Mouse (Mus musculus) hindbrain, embryonic 11.5 days (tissue): ENCODE data around the gene Il27ra. TPM values are rescaled to one million over a fixed set of nuclear protein-coding genes. Genes with fewer than 3 reads are reported as not detected.

Experiments used
- ATAC-seq: fragments of 200-750 bp; cut with Nextera tagmentation; 2 replicates; pipeline ENCODE4 v1.8.0; 2017; ENCODE audit warnings: mild to moderate bottlenecking, moderate TSS enrichment, moderate library complexity; ENCODE audit not compliant: low FRiP score
- DNase-seq: peaks from one replicate; pipeline ENCODE4 v3.0.0-alpha.2; 2015; ENCODE audit warnings: low spot score
- H3K27ac ChIP-seq: fragments of 300-500 bp; sonication (generic); 2 replicates; pipeline ENCODE4 v1.5.1; 2014; ENCODE audit warnings: mild to moderate bottlenecking, low read depth, low read length
- H3K27me3 ChIP-seq: fragments of 300-500 bp; sonication (generic); 2 replicates; pipeline ENCODE4 v1.6.1; 2014; ENCODE audit warnings: mild to moderate bottlenecking, low read length, moderate library complexity, mixed read lengths; ENCODE audit not compliant: control insufficient read depth, insufficient read depth
- H3K36me3 ChIP-seq: fragments of 300-500 bp; sonication (generic); 2 replicates; pipeline ENCODE4 v1.6.1; 2014; ENCODE audit warnings: mild to moderate bottlenecking, low read length, moderate library complexity, mixed read lengths; ENCODE audit not compliant: control insufficient read depth, insufficient read depth
- H3K4me1 ChIP-seq: fragments of 300-500 bp; sonication (generic); replicated peaks from 2 replicates; pipeline ENCODE4 v1.6.1; 2014; ENCODE audit warnings: low read length, mixed read lengths; ENCODE audit not compliant: control insufficient read depth, insufficient read depth
- H3K4me2 ChIP-seq: fragments of 300-500 bp; sonication (generic); replicated peaks from 2 replicates; pipeline ENCODE4 v1.6.1; 2014; ENCODE audit warnings: mild to moderate bottlenecking, low read depth, low read length
- H3K4me3 ChIP-seq: fragments of 300-500 bp; sonication (generic); 2 replicates; pipeline ENCODE4 v1.5.1; 2014; ENCODE audit warnings: low read depth, low read length
- H3K9ac ChIP-seq: fragments of 300-500 bp; sonication (generic); 2 replicates; pipeline ENCODE4 v1.6.1; 2014; ENCODE audit warnings: low read depth, low read length
- H3K9me3 ChIP-seq: fragments of 300-500 bp; sonication (generic); 2 replicates; pipeline ENCODE4 v1.6.1; 2016; ENCODE audit warnings: low read length; ENCODE audit not compliant: control insufficient read depth
- WGBS: fragments of 180-500 bp; shearing (Covaris S2); extraction: QIAGEN DNeasy Blood & Tissue Kit; methylation state at CpG from one replicate; pipeline ENCODE4 v1.1.7; 2014; 5-methylcytosine and 5-hydroxymethylcytosine counted together
- polyA plus RNA-seq: library from polyadenylated mRNA; unstranded; fragments of >200 nt; fragmentation: Nextera tagmentation; extraction: Ambion mirVana; gene quantifications from 2 replicates; pipeline ENCODE4 v1.2.1, GENCODE M21; 2014

The Il27ra gene
- not detected in 2 replicates for polyA plus RNA-seq

DNA sequence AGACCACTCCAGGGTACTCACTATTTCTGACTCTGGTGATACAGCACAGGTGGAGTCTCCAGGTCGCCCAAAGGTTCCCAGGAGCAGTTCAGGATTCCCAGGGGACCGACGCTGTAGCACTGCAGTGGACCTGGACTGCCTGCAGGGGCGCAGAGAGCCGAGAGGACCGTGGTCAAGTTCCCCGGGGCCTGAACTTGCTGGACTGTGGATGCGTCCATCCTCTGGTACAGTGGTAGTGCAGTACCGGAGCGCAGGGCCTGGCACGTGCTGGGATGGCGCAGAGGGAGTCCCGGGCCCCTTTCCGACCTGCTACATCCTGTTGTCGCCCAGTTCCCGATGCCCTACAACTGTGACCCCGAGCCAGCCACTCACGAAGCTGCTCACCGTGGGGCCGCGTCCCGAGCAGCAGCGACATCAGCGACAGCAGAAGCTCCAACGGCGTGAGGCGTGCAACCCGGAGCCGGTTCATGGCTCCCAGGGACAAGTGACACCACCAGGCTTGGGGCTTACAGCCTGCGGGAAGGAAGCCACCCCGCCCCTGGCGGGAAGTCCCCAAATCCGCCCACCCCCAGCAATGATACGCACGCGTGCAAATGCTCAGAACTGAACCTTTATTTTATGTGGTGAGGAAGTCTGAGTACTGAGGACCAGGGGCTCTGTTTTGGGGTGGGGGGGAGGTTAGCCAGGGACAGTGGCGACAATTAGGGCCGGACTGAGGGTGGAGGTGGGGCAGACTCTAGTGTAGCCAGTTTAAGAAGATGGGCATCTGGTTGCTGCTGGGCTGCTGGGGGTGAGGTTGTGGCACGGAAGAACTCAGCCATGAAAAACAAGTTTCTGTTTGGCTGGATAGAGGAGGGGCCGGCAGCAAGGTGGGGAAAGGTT is at the start of gene Il27ra:
Il27ra (minus strand) TSS at position 524 of the 882 bp plus-strand sequence.
- no peak within 1 kb of the TSS for H3K27ac ChIP-seq
- peak; percentile 77 for DNase-seq
- H3K36me3 ChIP-seq = no peaks in the 10 kb centered on the region
- H3K4me3 ChIP-seq = peak within 1 kb of the TSS; percentile 21
- peaks cover 44% of the 10 kb centered on the region for H3K27me3 ChIP-seq
- H3K4me1 ChIP-seq = peaks cover 3% of the 10 kb centered on the region; the same call in 1 of the 2 replicates
- no peaks in the 10 kb centered on the region for H3K9me3 ChIP-seq
- peak; percentile 64 for ATAC-seq
- WGBS = 5% methylated on average over 40 of the region's 40 CpGs
- H3K4me2 ChIP-seq = peak within 1 kb of the TSS; percentile 54
- peak within 1 kb of the TSS; percentile 5; the same call in 1 of the 2 replicates for H3K9ac ChIP-seq

DNA sequence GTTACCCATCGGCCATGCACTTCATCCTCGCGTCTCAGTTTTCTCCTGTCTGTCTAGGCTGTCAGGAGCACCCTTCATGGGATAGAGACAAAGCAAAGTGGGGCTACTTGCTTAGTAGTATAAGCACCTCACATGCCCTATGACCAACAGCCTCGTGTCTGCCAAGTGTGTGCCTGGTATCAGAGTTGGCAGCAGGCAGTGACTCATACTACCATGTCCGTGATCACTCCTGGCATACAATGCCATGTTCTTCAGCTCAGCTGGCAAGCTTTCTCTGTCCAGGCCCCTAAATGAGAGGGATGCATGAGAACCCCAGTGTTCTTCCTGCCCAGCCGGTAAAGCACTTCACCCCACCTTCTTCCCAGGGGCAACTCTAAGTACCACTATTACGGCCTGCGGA is 48.2 kb upstream of the Il27ra start:
- Histone ChIP-seq H3K27me3 (no peaks in the 10 kb centered on the region), H3K4me1 (no peaks in the 10 kb centered on the region), H3K36me3 (peaks cover 12% of the 10 kb centered on the region; the same call in 1 of the 2 replicates), H3K9ac (no peak overlapping the region), H3K4me2 (no peak overlapping the region), H3K4me3 (no peak overlapping the region), H3K27ac (no peak overlapping the region), H3K9me3 (no peaks in the 10 kb centered on the region)
- ATAC-seq (no peak), DNase-seq (no peak)
- WGBS = 95% methylated on average over 8 of the region's 8 CpGs

DNA sequence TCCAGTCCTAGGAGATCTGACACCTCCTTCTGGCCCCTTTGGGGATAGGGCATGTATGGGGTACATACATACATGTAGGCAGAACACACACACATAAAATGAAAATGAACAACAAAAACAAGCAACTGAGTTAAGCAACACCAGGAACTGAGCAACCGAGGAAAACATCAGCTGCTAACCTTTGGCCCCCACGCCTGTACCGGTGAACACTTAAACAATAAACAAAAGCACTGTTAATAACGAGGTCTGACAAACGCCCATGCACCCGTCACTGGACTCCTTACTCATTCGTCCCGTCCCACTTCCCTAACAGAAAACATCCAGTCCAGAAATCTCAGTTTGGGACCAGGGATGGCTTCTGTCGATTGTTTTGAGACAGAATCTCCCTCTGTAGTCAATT is 46.9 kb upstream of the Il27ra start:
- H3K4me2 ChIP-seq = no peak overlapping the region
- DNase-seq = no peak
- peaks cover 7% of the 10 kb centered on the region; the same call in 1 of the 2 replicates for H3K36me3 ChIP-seq
- no peak overlapping the region for H3K9ac ChIP-seq
- H3K27me3 ChIP-seq = no peaks in the 10 kb centered on the region
- H3K4me3 ChIP-seq = no peak overlapping the region
- H3K27ac ChIP-seq = no peak overlapping the region
- 89% methylated on average over 9 of the region's 9 CpGs for WGBS
- H3K9me3 ChIP-seq = no peaks in the 10 kb centered on the region
- no peak for ATAC-seq
- peaks cover 3% of the 10 kb centered on the region; the same call in 1 of the 2 replicates for H3K4me1 ChIP-seq

DNA sequence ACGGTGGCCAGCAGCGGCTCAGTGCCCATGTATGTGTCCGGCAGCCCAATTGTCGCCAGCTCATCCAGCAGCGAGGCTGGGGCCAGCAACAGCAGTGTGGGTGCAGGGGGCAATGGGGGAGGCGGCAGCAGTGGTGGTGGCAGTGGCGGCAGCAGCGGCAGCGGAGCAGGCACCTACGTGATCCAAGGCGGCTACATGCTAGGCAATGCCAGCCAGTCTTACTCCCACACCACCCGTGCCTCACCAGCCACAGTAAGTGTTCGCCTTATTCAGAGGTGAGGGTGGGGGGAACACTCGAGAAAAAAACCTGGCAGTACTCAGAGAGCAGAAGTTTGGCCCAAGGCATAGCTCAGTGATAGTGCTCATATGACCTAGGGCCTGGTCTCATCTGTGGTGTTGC is 45.4 kb upstream of the Il27ra start:
- H3K4me3 ChIP-seq = no peak overlapping the region
- ATAC-seq (no peak), DNase-seq (no peak)
- no peaks in the 10 kb centered on the region for H3K9me3 ChIP-seq
- peaks cover 4% of the 10 kb centered on the region; the same call in 1 of the 2 replicates for H3K36me3 ChIP-seq
- no peak overlapping the region for H3K4me2 ChIP-seq
- H3K27ac ChIP-seq = no peak overlapping the region
- 96% methylated on average over 14 of the region's 14 CpGs for WGBS
- peaks cover 3% of the 10 kb centered on the region; the same call in 1 of the 2 replicates for H3K4me1 ChIP-seq
- H3K9ac ChIP-seq = no peak overlapping the region
- H3K27me3 ChIP-seq = no peaks in the 10 kb centered on the region

DNA sequence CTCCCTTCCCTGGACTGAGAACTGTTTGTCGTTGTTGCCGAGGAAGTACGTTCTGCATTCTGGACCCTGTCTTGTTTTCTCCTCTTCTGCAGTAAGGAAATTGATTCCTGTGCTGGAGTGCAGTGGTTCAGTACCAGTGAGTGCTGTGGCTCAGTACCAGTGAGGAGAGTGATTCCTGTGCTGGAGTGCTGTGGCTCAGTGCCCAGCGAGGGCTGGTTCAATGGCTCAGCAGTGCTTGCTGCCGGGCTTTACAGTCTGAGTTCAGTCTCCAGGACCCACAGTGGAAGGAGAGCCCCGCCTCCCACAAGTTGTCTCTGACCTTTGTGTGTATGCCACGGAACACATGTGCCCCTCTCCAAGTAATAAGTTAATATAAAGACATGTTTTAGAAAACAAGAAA is 44.8 kb upstream of the Il27ra start:
- H3K4me2 ChIP-seq = no peak overlapping the region
- ATAC-seq (no peak), DNase-seq (no peak)
- H3K36me3 ChIP-seq = 0 out of 2 replicates have a peak, but pooled peaks cover 2% of the 10 kb centered on the region
- H3K9me3 ChIP-seq = no peaks in the 10 kb centered on the region
- no peaks in the 10 kb centered on the region for H3K27me3 ChIP-seq
- peaks cover 3% of the 10 kb centered on the region; the same call in 1 of the 2 replicates for H3K4me1 ChIP-seq
- H3K9ac ChIP-seq = no peak overlapping the region
- no peak overlapping the region for H3K27ac ChIP-seq
- WGBS = 90% methylated on average over 7 of the region's 7 CpGs
- no peak overlapping the region for H3K4me3 ChIP-seq

DNA sequence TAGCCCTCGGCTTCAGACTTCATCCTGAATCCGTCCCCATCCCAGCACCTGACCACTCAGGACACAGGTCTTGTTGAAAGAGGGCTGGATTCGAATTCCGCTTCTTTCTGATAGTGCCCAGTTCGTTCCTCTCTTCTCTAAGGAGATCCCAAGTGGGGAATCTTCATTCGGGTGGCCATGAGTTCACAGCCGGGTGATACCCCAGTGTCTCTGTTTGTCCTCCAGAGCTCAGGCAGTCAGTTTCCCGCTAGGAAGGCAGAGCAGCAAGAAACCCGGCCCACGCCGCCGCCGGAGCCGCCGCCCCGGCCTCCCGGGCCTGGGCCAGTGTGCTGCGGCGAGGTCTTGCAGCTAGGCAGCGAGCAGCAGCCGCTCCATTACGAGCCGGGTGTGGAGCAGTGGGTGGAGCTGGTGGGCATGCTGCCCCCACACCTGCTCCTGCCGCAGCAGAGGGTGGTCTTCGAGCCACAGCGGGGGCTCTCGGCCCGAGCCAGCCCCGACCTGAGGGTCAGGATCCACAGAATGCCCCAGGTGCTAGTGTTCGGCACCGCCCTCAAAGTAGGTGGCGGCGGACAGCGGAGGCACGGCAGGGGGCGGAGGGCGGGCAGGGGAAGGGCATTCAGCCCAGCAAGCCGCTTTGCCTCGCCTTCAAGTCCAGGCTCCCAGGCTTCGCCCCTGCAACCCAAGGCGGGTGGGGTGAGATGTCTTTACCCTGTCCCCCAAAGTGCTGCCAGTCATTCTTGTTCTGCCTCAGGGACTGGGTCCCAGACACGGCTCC is 42.1 kb upstream of the Il27ra start:
- 29% methylated on average over 40 of the region's 42 CpGs for WGBS
- 0 out of 2 replicates have a peak, but pooled peaks cover 5% of the 10 kb centered on the region for H3K36me3 ChIP-seq
- no peak overlapping the region for H3K27ac ChIP-seq
- H3K4me3 ChIP-seq = no peak overlapping the region
- peaks cover 3% of the 10 kb centered on the region; the same call in 1 of the 2 replicates for H3K4me1 ChIP-seq
- H3K27me3 ChIP-seq = no peaks in the 10 kb centered on the region
- peak overlapping the region; percentile 3; the same call in 1 of the 2 replicates for H3K4me2 ChIP-seq
- ATAC-seq (no peak), DNase-seq (peak; percentile 16)
- H3K9ac ChIP-seq = no peak overlapping the region
- no peaks in the 10 kb centered on the region for H3K9me3 ChIP-seq

DNA sequence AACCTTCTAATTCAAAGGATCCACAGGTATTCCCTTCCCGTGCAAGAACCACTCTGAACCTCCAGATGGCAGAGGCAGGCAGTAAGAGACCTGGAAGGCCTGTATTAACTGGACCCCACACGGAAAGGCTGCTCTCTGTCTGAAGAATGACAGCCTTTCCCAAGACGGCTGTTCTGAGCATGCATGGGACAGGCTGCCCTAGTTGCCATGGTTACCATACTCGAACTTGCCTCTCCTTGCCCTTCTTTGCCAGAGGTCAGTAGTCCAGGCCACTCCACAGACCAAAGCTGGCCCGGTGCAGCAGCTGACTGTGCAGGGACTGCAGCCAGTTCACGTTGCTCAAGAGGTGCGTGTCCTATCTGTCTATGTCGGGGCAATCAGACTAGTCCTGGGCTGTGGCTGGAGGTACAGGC is 41.4 kb upstream of the Il27ra start:
- DNase-seq (peak; percentile 49), ATAC-seq (peak; percentile 70; the same call in 1 of the 2 replicates)
- Histone ChIP-seq H3K4me1 (peaks cover 3% of the 10 kb centered on the region; the same call in 1 of the 2 replicates), H3K9me3 (no peaks in the 10 kb centered on the region), H3K36me3 (0 out of 2 replicates have a peak, but pooled peaks cover 5% of the 10 kb centered on the region), H3K27me3 (no peaks in the 10 kb centered on the region), H3K4me3 (no peak overlapping the region), H3K9ac (no peak overlapping the region), H3K27ac (no peak overlapping the region), H3K4me2 (no peak overlapping the region)
- 19% methylated on average over 8 of the region's 8 CpGs for WGBS

DNA sequence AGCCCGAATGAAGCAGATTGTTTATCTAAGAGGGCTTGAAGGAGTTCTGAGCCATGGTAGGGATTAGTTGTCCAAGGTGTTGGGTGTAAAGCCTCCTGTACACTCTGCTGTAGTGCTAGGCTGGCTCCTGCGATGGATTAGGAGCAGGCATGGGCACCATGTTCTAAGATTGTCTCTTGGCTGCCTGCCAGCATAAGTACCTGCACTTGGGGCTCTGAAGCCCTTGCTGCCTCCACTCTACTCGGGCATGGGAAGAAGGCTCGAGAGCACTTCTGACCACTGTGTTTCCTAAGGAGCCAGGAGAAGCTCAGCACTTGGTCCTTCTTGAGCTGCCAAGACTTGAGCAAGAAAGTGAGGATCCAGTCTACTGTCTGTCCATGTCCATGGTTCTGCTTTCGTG is 36.8 kb upstream of the Il27ra start:
- WGBS = 92% methylated on average over 5 of the region's 5 CpGs
- H3K27me3 ChIP-seq = no peaks in the 10 kb centered on the region
- H3K4me2 ChIP-seq = no peak overlapping the region
- ATAC-seq (no peak), DNase-seq (no peak)
- H3K4me3 ChIP-seq = no peak overlapping the region
- no peak overlapping the region for H3K27ac ChIP-seq
- no peak overlapping the region for H3K9ac ChIP-seq
- H3K9me3 ChIP-seq = no peaks in the 10 kb centered on the region
- no peaks in the 10 kb centered on the region for H3K4me1 ChIP-seq
- 0 out of 2 replicates have a peak, but pooled peaks cover 5% of the 10 kb centered on the region for H3K36me3 ChIP-seq
